Mouse (Mus musculus) kidney, adult 2 months (tissue): ENCODE measurements around the gene Clec1a. TPM values are rescaled to one million over a fixed set of nuclear protein-coding genes. Genes with fewer than 3 reads are reported as not detected.

ENCODE experiments used
- DNase-seq: peaks from one replicate; pipeline ENCODE4 v3.0.0; 2021
- H3K27ac ChIP-seq: fragments of 200-500 bp; 2 replicates; pipeline ENCODE4 v1.5.1; 2012; ENCODE audit warnings: low read depth, low read length, control low read depth, inconsistent platforms; ENCODE audit not compliant: insufficient read depth
- H3K27me3 ChIP-seq: fragments of 200-500 bp; replicated peaks from 2 replicates; pipeline ENCODE4 v1.6.1; 2012; ENCODE audit warnings: mild to moderate bottlenecking, moderate library complexity, low read length, inconsistent platforms; ENCODE audit not compliant: control insufficient read depth, insufficient read depth
- H3K36me3 ChIP-seq: fragments of 200-500 bp; 2 replicates; pipeline ENCODE4 v1.6.1; 2012; ENCODE audit warnings: mild to moderate bottlenecking, moderate library complexity, low read length, inconsistent platforms; ENCODE audit not compliant: control insufficient read depth, insufficient read depth
- H3K4me1 ChIP-seq: fragments of 200-500 bp; 2 replicates; pipeline ENCODE4 v1.6.1; 2011; ENCODE audit warnings: low read length; ENCODE audit not compliant: control insufficient read depth, insufficient read depth
- H3K4me3 ChIP-seq: fragments of 200-500 bp; 2 replicates; pipeline ENCODE4 v1.5.1; 2011; ENCODE audit warnings: mild to moderate bottlenecking, low read depth, low read length, control low read depth; ENCODE audit not compliant: insufficient read depth
- CTCF ChIP-seq: fragments of 200-500 bp; conservative IDR thresholded peaks from 2 replicates; pipeline ENCODE4 v1.5.1; 2011; ENCODE audit warnings: low read depth, mild to moderate bottlenecking, control low read depth, low read length, moderate library complexity, mixed read lengths; ENCODE audit not compliant: insufficient read depth, insufficient read length
- POLR2A ChIP-seq: fragments of 200-500 bp; IDR thresholded peaks from one replicate; pipeline ENCODE4 v1.6.1; 2011; ENCODE audit warnings: low read depth, low read length, control low read depth
- WGBS: fragments of 180-500 bp; shearing (Covaris S2); methylation state at CpG from one replicate; pipeline ENCODE4 v1.1.7; 2018; 5-methylcytosine and 5-hydroxymethylcytosine counted together
- polyA plus RNA-seq: library from polyadenylated mRNA; depleted of rRNA; stranded (reverse); fragments of >200 nt; gene quantifications from 2 replicates; pipeline ENCODE4 v1.2.3, GENCODE M21; 2012

Gene Clec1a
- polyA plus RNA-seq, 1 experiment: 2.8 TPM

DNA sequence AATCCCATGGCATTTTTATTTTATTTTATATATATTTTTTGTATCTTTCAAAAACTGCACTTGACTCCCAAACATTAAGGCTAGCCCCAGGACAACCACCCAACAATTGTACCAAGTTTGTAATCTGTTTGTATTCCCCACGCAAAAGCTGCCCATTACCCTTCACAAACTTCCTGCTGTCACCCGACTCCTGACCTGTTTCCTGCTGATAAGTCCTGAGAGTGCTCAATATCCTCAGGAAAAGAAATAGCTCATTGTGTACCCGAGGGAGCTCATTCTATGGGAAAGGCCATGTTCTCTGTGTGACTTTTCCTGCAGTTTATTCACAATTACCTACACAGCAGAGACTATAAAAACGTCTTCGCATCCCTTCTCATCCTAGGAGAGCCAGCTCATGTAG, 26.0 kb downstream of the Clec1a start:
- H3K4me3 ChIP-seq: no peak overlapping the region
- TF ChIP-seq CTCF: no peak
- TF ChIP-seq POLR2A: no peak
- H3K27ac ChIP-seq: peak overlapping the region; percentile 23; the same call in 1 of the 2 replicates
- no peaks in the 10 kb centered on the region for H3K36me3 ChIP-seq
- DNase-seq: peak; percentile 86
- WGBS: 40% methylated on average over 5 of the region's 5 CpGs
- H3K4me1 ChIP-seq: 0 out of 2 replicates have a peak, but pooled peaks cover 7% of the 10 kb centered on the region
- H3K27me3 ChIP-seq: no peaks in the 10 kb centered on the region; the same call in 1 of the 2 replicates

DNA sequence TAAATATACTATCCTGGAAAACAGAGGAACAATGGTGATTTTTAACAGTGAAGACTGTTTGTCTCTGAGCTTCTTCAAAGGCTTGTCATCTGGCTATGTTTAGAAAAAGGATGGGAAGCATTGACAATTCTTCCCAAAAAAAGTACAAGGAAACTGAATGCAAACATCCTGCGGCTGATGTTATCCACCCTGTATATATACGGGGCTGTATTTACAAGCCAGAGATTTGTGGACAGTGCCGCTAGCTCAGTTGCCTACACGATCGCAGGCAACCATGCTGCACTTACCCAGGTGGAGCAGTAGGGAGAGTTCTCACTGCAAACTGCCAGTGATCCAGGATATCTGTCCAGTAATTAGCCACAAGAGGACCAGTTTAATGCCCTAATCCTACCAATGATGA, 26.6 kb downstream of the Clec1a start:
- 69% methylated on average over 5 of the region's 5 CpGs for WGBS
- TF ChIP-seq POLR2A (no peak), CTCF (no peak)
- DNase-seq: peak; percentile 14
- H3K4me1 ChIP-seq: 0 out of 2 replicates have a peak, but pooled peaks cover 7% of the 10 kb centered on the region
- H3K4me3 ChIP-seq: no peak overlapping the region
- H3K27ac ChIP-seq: peak overlapping the region; percentile 21
- H3K27me3 ChIP-seq: no peaks in the 10 kb centered on the region; the same call in 1 of the 2 replicates
- H3K36me3 ChIP-seq: no peaks in the 10 kb centered on the region

DNA sequence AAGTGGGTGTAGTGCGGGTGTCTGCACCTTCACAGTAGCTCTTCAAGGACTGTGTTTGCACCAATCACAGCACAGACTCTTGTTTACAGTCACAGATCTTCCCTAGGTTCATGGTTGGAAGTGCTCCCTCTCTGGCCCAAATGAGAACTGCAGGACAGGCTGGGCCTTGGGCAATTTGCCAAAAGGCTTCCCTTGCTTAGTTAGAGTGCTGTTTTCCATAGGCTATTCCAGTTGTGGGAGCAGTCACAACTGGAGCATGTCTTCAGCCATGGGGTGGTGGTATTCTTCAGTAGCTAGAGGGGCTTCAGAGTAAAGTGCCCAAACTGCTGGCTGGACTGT, 28.1 kb downstream of the Clec1a start:
- no peaks in the 10 kb centered on the region for H3K36me3 ChIP-seq
- 0 out of 2 replicates have a peak, but pooled peaks cover 7% of the 10 kb centered on the region for H3K4me1 ChIP-seq
- H3K27me3 ChIP-seq: no peaks in the 10 kb centered on the region; the same call in 1 of the 2 replicates
- H3K27ac ChIP-seq: no peak overlapping the region
- TF ChIP-seq CTCF (peak; percentile 85), POLR2A (no peak)
- DNase-seq: peak; percentile 85
- H3K4me3 ChIP-seq: no peak overlapping the region
- 41% methylated on average over 1 of the region's 1 CpGs for WGBS

- H3K4me1 ChIP-seq: 0 out of 2 replicates have a peak, but pooled peaks cover 7% of the 10 kb centered on the region
- H3K27me3 ChIP-seq: no peaks in the 10 kb centered on the region; the same call in 1 of the 2 replicates
- no peaks in the 10 kb centered on the region for H3K36me3 ChIP-seq
- no peak overlapping the region for H3K4me3 ChIP-seq
- no peak overlapping the region; the same call in 1 of the 2 replicates for H3K27ac ChIP-seq
- WGBS: 49% methylated on average over 4 of the region's 4 CpGs
- peak; percentile 46 for DNase-seq
- no peak for TF ChIP-seq CTCF
- TF ChIP-seq POLR2A: no peak
Observed at GRCm38 (mm10) chr6:129423040-129423733, 28.6 kb downstream of the Clec1a start.

- Histone ChIP-seq H3K27me3 (no peaks in the 10 kb centered on the region; the same call in 1 of the 2 replicates), H3K27ac (no peak overlapping the region), H3K4me3 (no peak overlapping the region), H3K36me3 (no peaks in the 10 kb centered on the region), H3K4me1 (0 out of 2 replicates have a peak, but pooled peaks cover 7% of the 10 kb centered on the region)
- no peak for TF ChIP-seq POLR2A
- TF ChIP-seq CTCF: no peak
- DNase-seq: no peak
- 69% methylated on average over 3 of the region's 3 CpGs for WGBS
Observed at GRCm38 (mm10) chr6:129422311-129422710, 29.5 kb downstream of the Clec1a start.

- Histone ChIP-seq H3K4me1 (no peaks in the 10 kb centered on the region), H3K27ac (no peak overlapping the region), H3K36me3 (no peaks in the 10 kb centered on the region), H3K27me3 (no peaks in the 10 kb centered on the region), H3K4me3 (no peak overlapping the region)
- no peak for TF ChIP-seq POLR2A
- no peak for TF ChIP-seq CTCF
- WGBS: 91% methylated on average over 1 of the region's 1 CpGs
- DNase-seq: no peak
Observed at GRCm38 (mm10) chr6:129414177-129414576, 37.6 kb downstream of the Clec1a start.

DNA sequence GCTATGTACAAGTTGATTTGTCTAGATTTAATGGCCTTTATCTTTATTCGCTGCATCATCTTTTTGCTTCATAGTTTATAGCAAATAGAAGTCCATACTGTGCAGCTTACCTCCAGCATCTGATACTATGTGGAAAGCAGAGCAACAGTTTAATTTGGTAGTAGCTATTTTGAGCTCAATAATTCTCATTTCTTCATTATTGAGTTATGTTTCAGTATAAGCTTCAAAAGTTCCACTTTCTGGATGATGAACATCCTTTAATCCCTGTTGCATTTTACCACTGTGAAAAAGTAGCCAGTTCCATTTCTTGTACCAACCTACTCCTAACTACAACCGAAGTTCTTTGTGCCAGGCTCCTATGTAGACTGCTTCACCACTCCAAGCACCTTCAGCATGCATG, 43.2 kb downstream of the Clec1a start, which contains the start of gene Clec9a:
Clec9a (plus strand) TSS at position 301 of the 400 bp plus-strand sequence.
- Histone ChIP-seq H3K27me3 (no peaks in the 10 kb centered on the region), H3K4me1 (no peaks in the 10 kb centered on the region; the same call in 1 of the 2 replicates), H3K4me3 (no peak within 1 kb of the TSS), H3K27ac (peak within 1 kb of the TSS; percentile 23; the same call in 1 of the 2 replicates), H3K36me3 (no peaks in the 10 kb centered on the region)
- TF ChIP-seq POLR2A: no peak
- TF ChIP-seq CTCF: no peak
- 98% methylated on average over 2 of the region's 2 CpGs for WGBS
- no peak for DNase-seq
